In the genomic region with DNA sequence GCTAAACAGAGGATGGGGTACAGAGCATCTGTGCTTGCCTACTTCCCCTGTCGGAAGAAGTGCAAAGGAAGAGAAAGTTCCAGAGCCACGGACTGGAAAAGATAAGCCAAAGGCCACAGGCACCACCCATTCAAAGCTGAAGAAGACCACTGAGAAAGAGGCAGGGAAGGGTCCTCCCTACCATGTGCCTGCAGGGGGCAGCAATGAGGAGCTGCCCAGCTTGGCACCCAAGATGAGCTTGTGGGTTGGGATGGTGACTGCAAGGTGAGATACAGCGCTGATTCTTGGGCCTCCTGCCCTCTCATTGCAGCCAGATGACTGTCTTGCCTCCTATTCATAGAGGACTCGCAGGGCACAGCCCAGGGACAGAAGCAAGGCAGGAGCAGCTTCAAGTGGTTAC, we compare ENCODE assay signal across 14 mouse cellular contexts. TPM values are rescaled to one million over a fixed set of nuclear protein-coding genes. Genes with fewer than 3 reads are reported as not detected.
DNase-seq lines count a peak whose midpoint lies in the region; TF ChIP-seq lines count a peak whose summit lies in the region.
"Had no signal": no experiment of that assay in that cellular context is flagged by ENCODE, and none has a peak within 500 bp of the region (broad histone marks: within the 10 kb centered on the region; RNA-seq: fewer than 3 reads in every experiment).

No protein-coding gene starts in this region.

- 90% methylated on average over 4 of the region's 4 CpGs for WGBS in cerebellum, adult 2 months
- WGBS in limb, embryonic 10.5 days = 78% methylated on average over 4 of the region's 4 CpGs

- no peak overlapping the region for H3K27ac ChIP-seq in cerebellum, adult 2 months (ENCODE audit: insufficient read depth, low read length)
- H3K27ac ChIP-seq in left cerebral cortex, adult 2 months = no peak overlapping the region
- no peak overlapping the region for H3K27ac ChIP-seq in CH12.LX (ENCODE audit: insufficient read depth, low read depth)
- H3K27ac ChIP-seq in limb, embryonic 10.5 days = peak overlapping the region; percentile 72
- H3K27ac ChIP-seq: embryonic facial prominence, embryonic 15.5 days; neural tube, embryonic 13.5 days had no signal

- no peaks in the 10 kb centered on the region for H3K36me3 ChIP-seq in CH12.LX (replicated peaks in 1 of 2; ENCODE audit: control insufficient read depth in 1 of 2, insufficient read depth in 1 of 2, low read length in 1 of 2)
- H3K36me3 ChIP-seq in limb, embryonic 10.5 days = peaks cover 11% of the 10 kb centered on the region
- H3K36me3 ChIP-seq: embryonic facial prominence, embryonic 15.5 days; neural tube, embryonic 13.5 days had no signal

- no peak for DNase-seq in cerebellum, adult 2 months
- DNase-seq in cerebellum, postnatal 4 days (ENCODE audit: low spot score in 2 of 2) = no peak
- DNase-seq in left cerebral cortex, adult 2 months (ENCODE audit: extremely low spot score in 1 of 2, low spot score in 2 of 2) = no peak
- no peak for DNase-seq in left cerebral cortex, postnatal 36 days (ENCODE audit: low spot score in 2 of 2)
- DNase-seq in CH12.LX (ENCODE audit: extremely low read depth) = no peak
- DNase-seq in limb, embryonic 10.5 days (ENCODE audit: low spot score) = no peak
- no peak for DNase-seq in testis, postnatal 14 days (ENCODE audit: low spot score)
- DNase-seq in frontal cortex, postnatal 36 days (ENCODE audit: low spot score in 2 of 2) = no peak
- DNase-seq: cerebellum, adult 11-12 months; gastrocnemius, postnatal 36 days; layer of hippocampus, postnatal 36 days; lung, postnatal 14 days had no signal

- intact Hi-C loops in left cerebral cortex, adult 2 months (cut with DNase I) = no loop called here
- intact Hi-C loops in left cerebral cortex, postnatal 36 days (cut with DNase I) = no loop called here

- no peak for TF ChIP-seq EP300 in CH12.LX (IDR thresholded peaks at IDR 0.05; ENCODE audit: low read length)

- no peak overlapping the region for H3K4me3 ChIP-seq in cerebellum, adult 2 months (replicated peaks; ENCODE audit: insufficient read depth, low read depth, low read length)
- H3K4me3 ChIP-seq in left cerebral cortex, adult 2 months = no peak overlapping the region
- no peak overlapping the region for H3K4me3 ChIP-seq in CH12.LX (replicated peaks in 1 of 3; ENCODE audit: low read depth in 2 of 3, low read length in 2 of 3, poor library complexity in 1 of 3)
- H3K4me3 ChIP-seq in limb, embryonic 10.5 days = no peak overlapping the region
- H3K4me3 ChIP-seq: embryonic facial prominence, embryonic 15.5 days; neural tube, embryonic 13.5 days had no signal

- TF ChIP-seq POLR2A in cerebellum, adult 2 months (IDR thresholded peaks at IDR 0.05; ENCODE audit: borderline replicate concordance, insufficient read depth, low read length) = no peak
- TF ChIP-seq POLR2A in CH12.LX (IDR thresholded peaks at IDR 0.05; ENCODE audit: low read depth, low read length) = no peak

- H3K4me1 ChIP-seq in cerebellum, adult 2 months (ENCODE audit: control insufficient read depth, insufficient read depth, low read length) = no peaks in the 10 kb centered on the region; the same call in 1 of the 2 replicates
- no peaks in the 10 kb centered on the region for H3K4me1 ChIP-seq in CH12.LX (ENCODE audit: control insufficient read depth in 1 of 2, insufficient read depth in 2 of 2)
- peaks cover 65% of the 10 kb centered on the region for H3K4me1 ChIP-seq in limb, embryonic 10.5 days

- no peak overlapping the region for H3K9ac ChIP-seq in CH12.LX (ENCODE audit: insufficient read depth, low read depth)
- H3K9ac ChIP-seq: embryonic facial prominence, embryonic 15.5 days; neural tube, embryonic 13.5 days had no signal

- H3K9me3 ChIP-seq in CH12.LX (replicated peaks; ENCODE audit: low read length) = no peaks in the 10 kb centered on the region
- H3K9me3 ChIP-seq in limb, embryonic 10.5 days (replicated peaks) = no peaks in the 10 kb centered on the region
- H3K9me3 ChIP-seq: embryonic facial prominence, embryonic 15.5 days; neural tube, embryonic 13.5 days had no signal

- dilution Hi-C loops in CH12.LX (cut with MboI; ENCODE audit: extremely low pct_ligation_motif_present, extremely low pct_unique_long_range_greater_than_20kb, low sequenced_read_pairs) = no loop called here

- in situ Hi-C loops in CH12.LX (cut with MboI; ENCODE audit: low pct_ligation_motif_present, low pct_unique_long_range_greater_than_20kb, low sequenced_read_pairs) = no loop called here

- peak; percentile 8; the same call in 1 of the 2 replicates for TF ChIP-seq CTCF in cerebellum, adult 2 months (IDR thresholded peaks at IDR 0.05; ENCODE audit: borderline replicate concordance, insufficient read depth, low read depth, low read length)
- TF ChIP-seq CTCF in left cerebral cortex, adult 2 months (IDR thresholded peaks at IDR 0.05) = peak; percentile 54
- peak; percentile 33 to 57; a peak in 3 of 4 replicates for TF ChIP-seq CTCF in CH12.LX (conservative IDR thresholded peaks at IDR 0.05 in 1 of 2, IDR thresholded peaks at IDR 0.05 in 1 of 2; ENCODE audit: low read depth in 2 of 2, low read length in 2 of 2)

- H3K27me3 ChIP-seq in cerebellum, adult 2 months (ENCODE audit: control insufficient read depth, insufficient read depth, low read length) = no peaks in the 10 kb centered on the region; the same call in 1 of the 2 replicates
- peaks cover 64% of the 10 kb centered on the region for H3K27me3 ChIP-seq in CH12.LX (replicated peaks)
- peaks cover 3% of the 10 kb centered on the region; the same call in 1 of the 2 replicates for H3K27me3 ChIP-seq in limb, embryonic 10.5 days (ENCODE audit: low read depth, poor library complexity, severe bottlenecking)
- H3K27me3 ChIP-seq: embryonic facial prominence, embryonic 15.5 days; neural tube, embryonic 13.5 days had no signal

- H3K4me2 ChIP-seq in CH12.LX (ENCODE audit: insufficient read depth, low read depth, poor library complexity, severe bottlenecking) = no peak overlapping the region
- H3K4me2 ChIP-seq: embryonic facial prominence, embryonic 15.5 days; neural tube, embryonic 13.5 days had no signal

- peak; percentile 7 for TF ChIP-seq RAD21 in CH12.LX (IDR thresholded peaks at IDR 0.05; ENCODE audit: low read depth, low read length)

- no peaks in the 10 kb centered on the region for H3K79me2 ChIP-seq in CH12.LX (replicated peaks; ENCODE audit: control insufficient read depth, extremely low read depth, insufficient read depth, poor library complexity, severe bottlenecking)

TF ChIP-seq in CH12.LX, 34 proteins besides CTCF, POLR2A, EP300 and RAD21:
- no peak for TF ChIP-seq ETS1 (conservative IDR thresholded peaks at IDR 0.05; ENCODE audit: low read depth, low read length)
- TF ChIP-seq HCFC1 (IDR thresholded peaks at IDR 0.05; ENCODE audit: low read depth, low read length) = no peak
- TF ChIP-seq ZC3H11A (IDR thresholded peaks at IDR 0.05; ENCODE audit: low read depth, low read length) = no peak
- TF ChIP-seq USF1 (IDR thresholded peaks at IDR 0.05; ENCODE audit: low read depth, low read length) = no peak
- TF ChIP-seq SMC3 (IDR thresholded peaks at IDR 0.05; ENCODE audit: low read depth, low read length) = peak; percentile 34; the same call in 1 of the 2 replicates
- TF ChIP-seq JUND (conservative IDR thresholded peaks at IDR 0.05; ENCODE audit: low read depth, low read length) = no peak
- no peak for TF ChIP-seq CHD1 (IDR thresholded peaks at IDR 0.05; ENCODE audit: low read depth, low read length)
TF ChIP-seq in CH12.LX: peak in this region for 1.

RNA-seq across cellular contexts. Expression of a gene that starts 15.4 kb away (rescaled TPM):
- polyA plus RNA-seq in cerebellum, adult 2 months (2012; rRNA removed) = 22.0 and 23.9 TPM in 2 replicates
- 10 to 100 TPM; 38.9 to 42.7 TPM for total RNA-seq in left cerebral cortex, adult 2 months (2021)
- 10 to 100 TPM; 37.4 to 38.5 TPM for total RNA-seq in left cerebral cortex, postnatal 36 days (2021)
- total RNA-seq in CH12.LX (2012; rRNA removed) (22.0 and 27.8 TPM in 2 replicates), CH12.LX (2014; rRNA removed) (22.3 and 23.2 TPM in 2 replicates)
- 36.2 and 41.1 TPM in 2 replicates for polyA plus RNA-seq in CH12.LX (2012; ENCODE audit: insufficient read length, low read depth)
- polyA plus RNA-seq in limb, embryonic 10.5 days (2016; fragmentation: Nextera tagmentation; extraction: Ambion mirVana) = 50.3 and 58.5 TPM in 2 replicates
